Mouse (Mus musculus) heart, adult 2 months (tissue): ENCODE results near the gene Igsf21.

Source experiments
- CTCF ChIP-seq: fragments of 200-600 bp; IDR thresholded peaks from 2 replicates; pipeline ENCODE4 v1.8.1; 2022; ENCODE audit warnings: antibody characterized with exemption, mild to moderate bottlenecking, moderate library complexity
- EP300 ChIP-seq: fragments of 200-500 bp; IDR thresholded peaks from 2 replicates; pipeline ENCODE4 v1.6.1; 2011; ENCODE audit warnings: low read depth, low read length, control low read depth; ENCODE audit not compliant: insufficient read depth
- POLR2A ChIP-seq: fragments of 200-500 bp; IDR thresholded peaks from 2 replicates; pipeline ENCODE4 v1.6.1; 2011; ENCODE audit warnings: mild to moderate bottlenecking, low read depth, low read length, control low read depth; ENCODE audit not compliant: insufficient read depth

GRCm38 (mm10) chr4:140076428-140076827, 170.2 kb downstream of the Igsf21 start:
- TF ChIP-seq CTCF (no peak), EP300 (no peak), POLR2A (no peak)
